Mouse (Mus musculus) limb, embryonic 14.5 days (tissue): ENCODE measurements around the gene Gm20538. TPM values are rescaled to one million over a fixed set of nuclear protein-coding genes. Genes with fewer than 3 reads are reported as not detected.

Experiments used
- ATAC-seq: fragments of 200-750 bp; cut with Nextera tagmentation; 2 replicates; pipeline ENCODE4 v1.8.0; 2017; ENCODE audit warnings: low read depth, moderate number of reproducible peaks, moderate TSS enrichment; ENCODE audit not compliant: low FRiP score
- DNase-seq: peaks from one replicate; pipeline ENCODE4 v3.0.0-alpha.2; 2015; ENCODE audit warnings: low spot score
- H3K27ac ChIP-seq: fragments of 300-500 bp; sonication (generic); replicated peaks from 2 replicates; pipeline ENCODE4 v1.5.1; 2014; ENCODE audit warnings: low read depth, mild to moderate bottlenecking, low read length, moderate library complexity, mixed read lengths
- H3K27me3 ChIP-seq: fragments of 300-500 bp; sonication (generic); 2 replicates; pipeline ENCODE4 v1.6.1; 2014; ENCODE audit warnings: low read length, mixed read lengths; ENCODE audit not compliant: control insufficient read depth, insufficient read depth
- H3K36me3 ChIP-seq: fragments of 300-500 bp; sonication (generic); 2 replicates; pipeline ENCODE4 v1.6.1; 2014; ENCODE audit warnings: mild to moderate bottlenecking, low read length, moderate library complexity, mixed read lengths; ENCODE audit not compliant: control insufficient read depth, insufficient read depth
- H3K4me1 ChIP-seq: fragments of 300-500 bp; sonication (generic); 2 replicates; pipeline ENCODE4 v1.6.1; 2014; ENCODE audit warnings: antibody characterized with exemption, low read length, mixed read lengths; ENCODE audit not compliant: control insufficient read depth, insufficient read depth
- H3K4me2 ChIP-seq: fragments of 300-500 bp; sonication (generic); replicated peaks from 2 replicates; pipeline ENCODE4 v1.6.1; 2014; ENCODE audit warnings: low read depth, mild to moderate bottlenecking, low read length, moderate library complexity; ENCODE audit not compliant: severe bottlenecking
- H3K4me3 ChIP-seq: fragments of 300-500 bp; sonication (generic); replicated peaks from 2 replicates; pipeline ENCODE4 v1.5.1; 2014; ENCODE audit warnings: low read length
- H3K9ac ChIP-seq: fragments of 300-500 bp; sonication (generic); 2 replicates; pipeline ENCODE4 v1.6.1; 2014; ENCODE audit warnings: mild to moderate bottlenecking, low read depth, low read length, moderate library complexity; ENCODE audit not compliant: severe bottlenecking
- H3K9me3 ChIP-seq: fragments of 300-500 bp; sonication (generic); 2 replicates; pipeline ENCODE4 v1.6.1; 2016; ENCODE audit warnings: low read length; ENCODE audit not compliant: control insufficient read depth
- POLR2A ChIP-seq: fragments of 200-500 bp; IDR thresholded peaks from 2 replicates; pipeline ENCODE4 v1.8.0; 2012; ENCODE audit warnings: inconsistent platforms, mild to moderate bottlenecking, moderate library complexity, borderline replicate concordance; ENCODE audit not compliant: insufficient read depth, insufficient read length; ENCODE audit errors: extremely low read depth
- WGBS: fragments of 180-500 bp; shearing (Covaris S2); extraction: QIAGEN DNeasy Blood & Tissue Kit; methylation state at CpG from one replicate; pipeline ENCODE4 v1.1.7; 2014; 5-methylcytosine and 5-hydroxymethylcytosine counted together
- polyA plus RNA-seq, 2 experiments: library from polyadenylated mRNA; depleted of rRNA in 1 of 2; stranded (reverse) in 1 of 2; unstranded in 1 of 2; fragments of >200 nt; fragmentation: Nextera tagmentation in 1 of 2; extraction: Ambion mirVana in 1 of 2; gene quantifications; 2 replicates each; pipeline versions ENCODE4 v1.2.1 to v1.2.3; 2012 to 2014

Gm20538 gene
- polyA plus RNA-seq, 2 experiments = not detected

DNA sequence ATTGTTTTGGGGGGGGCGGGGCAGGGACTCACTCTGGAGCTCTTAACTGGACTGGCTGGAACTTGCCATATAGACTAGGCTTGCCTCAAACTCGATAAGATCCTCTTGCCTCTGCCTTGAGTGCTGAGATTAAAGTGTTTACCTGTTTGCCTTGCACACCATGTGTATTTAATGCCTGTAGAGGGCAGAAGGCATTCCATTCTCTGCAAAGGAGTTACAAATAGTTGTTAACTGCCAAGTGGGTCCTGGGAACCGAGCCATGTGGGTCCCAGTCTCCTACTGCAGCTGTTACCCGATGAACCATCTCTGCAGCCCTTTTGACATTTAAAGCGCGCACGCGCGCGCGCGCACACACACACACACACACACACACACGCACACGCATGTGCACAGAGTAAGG is 11.4 kb upstream of the Gm20538 start:
- H3K4me3 ChIP-seq = peak overlapping the region; percentile 80
- H3K27me3 ChIP-seq = no peaks in the 10 kb centered on the region
- ATAC-seq = no peak
- DNase-seq = no peak
- WGBS = 86% methylated on average over 14 of the region's 14 CpGs
- no peaks in the 10 kb centered on the region for H3K9me3 ChIP-seq
- TF ChIP-seq POLR2A = no peak
- H3K4me2 ChIP-seq = peak overlapping the region; percentile 78
- peaks cover 36% of the 10 kb centered on the region for H3K36me3 ChIP-seq
- H3K4me1 ChIP-seq = peaks cover 15% of the 10 kb centered on the region
- no peak overlapping the region for H3K9ac ChIP-seq
- H3K27ac ChIP-seq = no peak overlapping the region

DNA sequence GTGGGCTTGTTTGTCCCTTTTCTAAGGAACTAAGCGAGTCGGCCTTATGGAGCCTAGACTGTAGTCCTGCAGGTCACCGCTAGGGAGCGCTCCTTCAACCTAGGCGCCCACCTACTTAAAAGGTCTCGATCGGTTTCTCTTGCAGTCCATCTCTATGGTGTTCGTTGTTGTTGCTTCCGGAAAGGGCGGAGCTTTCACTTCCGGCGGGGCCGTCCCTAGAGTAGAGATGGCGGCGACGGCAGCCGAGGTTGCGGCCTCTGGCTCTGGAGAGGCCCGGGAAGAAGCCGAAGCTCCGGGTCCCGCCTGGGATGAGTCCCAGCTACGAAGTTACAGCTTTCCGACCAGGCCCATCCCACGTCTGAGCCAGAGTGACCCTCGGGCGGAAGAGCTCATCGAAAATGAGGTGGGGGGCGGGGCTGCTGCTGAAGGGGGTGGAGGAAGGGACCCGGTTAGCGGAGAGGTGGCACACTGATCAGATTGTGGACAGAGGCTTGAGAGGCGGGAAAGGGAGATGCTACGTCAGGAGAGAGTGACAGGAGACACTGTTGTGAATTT is 10.1 kb upstream of the Gm20538 start, which contains the start of gene Hif1an:
TSS of gene Hif1an (plus strand) at position 199 of the 555 bp plus-strand sequence.
- peaks cover 15% of the 10 kb centered on the region for H3K4me1 ChIP-seq
- DNase-seq = peak; percentile 97
- peak; percentile 96 for ATAC-seq
- WGBS = under 1% methylated on average over 33 of the region's 33 CpGs
- no peaks in the 10 kb centered on the region for H3K9me3 ChIP-seq
- H3K27me3 ChIP-seq = no peaks in the 10 kb centered on the region
- peak within 1 kb of the TSS; percentile 69 for H3K27ac ChIP-seq
- peak; percentile 87; the same call in 1 of the 2 replicates for TF ChIP-seq POLR2A
- H3K4me2 ChIP-seq = peak within 1 kb of the TSS; percentile 78
- peak within 1 kb of the TSS; percentile 71 for H3K9ac ChIP-seq
- H3K4me3 ChIP-seq = peak within 1 kb of the TSS; percentile 80
- peaks cover 23% of the 10 kb centered on the region for H3K36me3 ChIP-seq

DNA sequence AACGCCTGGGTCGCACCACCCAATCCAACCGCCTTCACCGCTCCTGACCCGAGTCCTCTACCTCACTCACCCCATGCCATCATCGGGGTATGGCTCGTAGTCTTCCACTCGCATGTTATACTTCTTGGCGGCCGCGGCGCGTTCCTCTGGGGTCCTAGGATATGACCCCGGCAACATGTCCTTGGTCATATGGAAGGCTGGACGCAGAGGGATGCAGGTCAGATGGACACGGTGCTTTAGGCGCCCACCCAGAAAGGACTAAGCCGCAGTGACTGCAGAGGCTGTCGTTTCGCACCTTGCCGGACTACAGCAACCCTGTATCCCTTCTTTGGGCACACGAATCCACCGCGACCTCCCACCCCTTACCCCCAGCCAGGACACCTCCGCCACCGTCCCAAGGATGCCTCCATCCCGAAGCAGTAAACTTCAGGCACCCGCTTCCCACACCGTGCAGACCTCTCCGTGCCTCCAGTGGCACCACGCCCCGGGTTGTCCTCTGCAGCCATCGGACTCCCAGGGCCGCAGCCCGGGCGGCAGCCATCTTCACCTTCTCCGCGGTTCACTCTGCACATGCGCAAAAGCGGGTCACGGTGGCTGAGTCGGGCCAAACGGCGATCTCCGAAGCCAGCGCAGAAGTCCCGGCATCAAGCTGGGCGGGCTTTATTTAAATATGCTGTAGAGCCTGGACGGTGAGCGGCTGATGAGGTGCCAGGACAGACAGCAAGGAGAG is 2.4 kb upstream of the Gm20538 start, which contains the start of gene Ndufb8:
TSS of gene Ndufb8 (minus strand) at position 580 of the 730 bp plus-strand sequence.
- H3K4me3 ChIP-seq = peak within 1 kb of the TSS; percentile 65
- H3K27me3 ChIP-seq = no peaks in the 10 kb centered on the region
- peak within 1 kb of the TSS; percentile 92 for H3K9ac ChIP-seq
- no peaks in the 10 kb centered on the region for H3K9me3 ChIP-seq
- under 1% methylated on average over 48 of the region's 50 CpGs for WGBS
- ATAC-seq (peak; percentile 88), DNase-seq (peak; percentile 88)
- TF ChIP-seq POLR2A = peak; percentile 90; the same call in 1 of the 2 replicates
- peaks cover 6% of the 10 kb centered on the region for H3K4me1 ChIP-seq
- peak within 1 kb of the TSS; percentile 61 for H3K27ac ChIP-seq
- H3K36me3 ChIP-seq = peaks cover 33% of the 10 kb centered on the region
- peak within 1 kb of the TSS; percentile 84 for H3K4me2 ChIP-seq

DNA sequence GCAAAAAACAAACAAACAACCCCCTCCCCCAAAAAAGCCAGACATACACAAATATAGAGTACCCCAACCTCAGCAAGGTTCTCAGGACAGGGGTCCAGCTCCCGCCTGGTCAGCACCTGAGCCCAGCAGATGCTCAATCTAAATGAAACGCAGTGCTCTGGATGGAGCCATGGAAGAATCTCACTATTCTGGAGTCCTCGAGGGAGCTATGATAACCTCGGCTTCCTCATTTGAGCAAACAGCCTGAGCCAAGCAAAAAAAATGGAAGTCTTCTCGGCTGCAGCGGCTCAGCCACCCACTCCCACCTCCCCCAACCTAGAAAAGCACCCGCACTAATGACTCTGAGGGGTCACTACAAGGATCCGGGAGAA is 1.8 kb upstream of the Gm20538 start:
- WGBS = 4% methylated on average over 8 of the region's 8 CpGs
- ATAC-seq (no peak), DNase-seq (no peak)

DNA sequence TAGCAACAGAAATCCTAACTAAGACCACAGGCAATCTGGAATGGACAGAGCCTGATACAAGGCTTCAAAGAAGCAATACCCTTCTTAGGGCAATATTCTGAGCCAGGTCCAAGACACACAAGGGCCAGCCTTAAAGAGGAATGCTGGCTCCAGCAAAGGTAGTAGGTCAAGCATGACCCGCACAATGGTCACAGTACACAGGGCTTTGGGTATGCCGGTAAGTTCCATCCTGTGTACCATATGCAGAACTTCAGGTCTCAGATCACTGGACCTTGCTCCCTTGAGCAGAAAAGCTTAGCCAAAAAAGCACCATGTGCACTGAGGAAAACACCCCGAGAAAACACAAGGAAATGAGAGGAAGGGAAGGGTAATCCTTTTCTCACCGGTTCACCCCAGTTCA is 655 bp upstream of the Gm20538 start:
- TF ChIP-seq POLR2A = no peak
- no peak overlapping the region for H3K27ac ChIP-seq
- WGBS = 97% methylated on average over 4 of the region's 4 CpGs
- H3K9ac ChIP-seq = no peak overlapping the region
- peaks cover 50% of the 10 kb centered on the region for H3K36me3 ChIP-seq
- no peak for ATAC-seq
- no peak overlapping the region for H3K4me3 ChIP-seq
- H3K4me2 ChIP-seq = no peak overlapping the region
- no peaks in the 10 kb centered on the region for H3K27me3 ChIP-seq
- H3K9me3 ChIP-seq = no peaks in the 10 kb centered on the region
- no peak for DNase-seq
- peaks cover 6% of the 10 kb centered on the region for H3K4me1 ChIP-seq

More for the DNA sequence above, 1.8 kb upstream of the Gm20538 start:
- no peak for TF ChIP-seq POLR2A
- Histone ChIP-seq H3K27me3 (no peaks in the 10 kb centered on the region), H3K9ac (peak overlapping the region; percentile 92), H3K27ac (no peak overlapping the region), H3K9me3 (no peaks in the 10 kb centered on the region), H3K4me2 (peak overlapping the region; percentile 84), H3K4me1 (peaks cover 6% of the 10 kb centered on the region), H3K4me3 (peak overlapping the region; percentile 65), H3K36me3 (peaks cover 39% of the 10 kb centered on the region)
